Mouse (Mus musculus): ENCODE results near the gene Tmem119.

- no peak for TF ChIP-seq RAD21 (IDR thresholded peaks at IDR 0.05; ENCODE audit: low read depth, low read length)
- TF ChIP-seq POLR2AphosphoS2 (IDR thresholded peaks at IDR 0.05; ENCODE audit: low read length) = no peak
- TF ChIP-seq MXI1 (IDR thresholded peaks at IDR 0.05; ENCODE audit: low read depth, low read length) = no peak
Observed at GRCm38 (mm10) chr5:113779569-113779968, 20.7 kb downstream of the Tmem119 start.

All from MEL (cell line).